Mouse (Mus musculus) C2C12 (cell line): ENCODE measurements around the gene Slc7a11.

ENCODE experiments used
- CTCF ChIP-seq: IDR thresholded peaks from one replicate; pipeline ENCODE4 v1.5.1; 2011; ENCODE audit not compliant: control insufficient read depth, insufficient read depth, insufficient read length
- MAX ChIP-seq: IDR thresholded peaks from one replicate; pipeline ENCODE4 v1.6.1; 2011; ENCODE audit warnings: mild to moderate bottlenecking, control low read depth
- USF1 ChIP-seq: IDR thresholded peaks from one replicate; pipeline ENCODE4 v1.6.1; 2011; ENCODE audit warnings: low read depth, mild to moderate bottlenecking, control low read depth, moderate library complexity

DNA sequence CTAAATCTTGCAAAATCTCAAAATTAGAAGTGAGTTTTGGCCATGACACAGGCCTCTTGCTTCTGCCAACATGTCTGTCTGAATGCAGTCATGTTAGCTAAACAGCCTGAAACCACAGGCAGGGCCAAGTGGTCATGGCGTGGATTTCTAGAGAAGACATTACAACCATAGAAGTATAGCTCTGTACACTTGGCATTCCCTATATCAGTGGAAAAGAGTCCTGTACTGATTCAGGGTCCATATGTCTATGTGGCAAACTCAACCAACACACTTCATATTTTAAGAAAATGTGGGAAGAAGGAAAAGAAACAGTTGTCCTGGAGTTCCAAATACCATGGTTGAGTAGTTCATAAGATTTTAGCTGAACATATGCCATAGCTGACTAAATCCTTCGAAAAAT lies 18.8 kb upstream of the Slc7a11 start:
- no peak for TF ChIP-seq MAX
- no peak for TF ChIP-seq CTCF
- no peak for TF ChIP-seq USF1
